Mouse (Mus musculus) CH12.LX (cell line): ENCODE measurements at regions not wholly inside any gene's neighbourhood (a gene's known extent, or its start where the extent isn't known, plus 50 kb on each side); places are given as distances from the start of the nearest gene placed in this dataset.

Experiments used
- BHLHE40 ChIP-seq: IDR thresholded peaks from 2 replicates; pipeline ENCODE4 v1.6.1; 2011; ENCODE audit warnings: mild to moderate bottlenecking, low read depth, low read length, improper control_type of control experiment
- CHD1 ChIP-seq: IDR thresholded peaks from 2 replicates; pipeline ENCODE4 v1.6.1; 2012; ENCODE audit warnings: low read depth, low read length, improper control_type of control experiment, inconsistent platforms
- CTCF ChIP-seq, 2 experiments: IDR thresholded peaks in 1 of 2; conservative IDR thresholded peaks in 1 of 2; 2 replicates each; pipeline ENCODE4 v1.5.1; 2011 to 2012; ENCODE audit warnings: low read depth in 2 of 2, low read length in 2 of 2, improper control_type of control experiment in 1 of 2, inconsistent platforms in 1 of 2, mild to moderate bottlenecking in 1 of 2, moderate library complexity in 1 of 2
- EP300 ChIP-seq: IDR thresholded peaks from 2 replicates; pipeline ENCODE4 v1.6.1; 2011; ENCODE audit warnings: low read length, improper control_type of control experiment
- MEF2A ChIP-seq: IDR thresholded peaks from 2 replicates; pipeline ENCODE4 v1.6.1; 2014; ENCODE audit warnings: low read depth, mild to moderate bottlenecking, inconsistent platforms, low read length, improper control_type of control experiment, borderline replicate concordance
- POLR2A ChIP-seq: IDR thresholded peaks from 2 replicates; pipeline ENCODE4 v1.6.1; 2011; ENCODE audit warnings: low read depth, mild to moderate bottlenecking, improper control_type of control experiment, low read length
- RCOR1 ChIP-seq: conservative IDR thresholded peaks from 2 replicates; pipeline ENCODE4 v1.6.1; 2012; ENCODE audit warnings: low read depth, mild to moderate bottlenecking, inconsistent platforms, low read length, improper control_type of control experiment
- TCF12 ChIP-seq: IDR thresholded peaks from 2 replicates; pipeline ENCODE4 v1.6.1; 2014; ENCODE audit warnings: low read depth, mild to moderate bottlenecking, inconsistent platforms, low read length, improper control_type of control experiment
- USF1 ChIP-seq: IDR thresholded peaks from 2 replicates; pipeline ENCODE4 v1.6.1; 2014; ENCODE audit warnings: low read depth, mild to moderate bottlenecking, inconsistent platforms, low read length, improper control_type of control experiment

DNA sequence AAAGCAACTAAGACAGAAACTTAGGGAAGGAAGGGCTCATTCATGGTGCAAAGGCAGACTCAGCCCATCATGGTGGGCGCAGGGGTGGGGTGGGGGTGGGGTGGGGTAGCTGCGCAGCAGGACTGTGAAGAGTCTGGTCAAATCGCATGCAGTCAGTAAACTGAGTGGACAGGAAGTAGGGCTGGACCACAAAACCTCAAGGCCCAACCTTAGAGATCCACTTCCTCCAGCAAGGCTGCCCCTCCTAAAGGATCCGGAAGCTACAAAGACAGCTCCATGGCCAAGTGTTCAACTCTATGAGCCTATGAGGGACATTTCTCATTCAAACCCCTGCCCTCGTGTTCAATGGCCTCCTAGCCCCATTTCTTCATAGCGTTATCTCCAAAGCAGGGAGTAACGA, 292.6 kb upstream of the Stt3b start:
- no peak for TF ChIP-seq POLR2A
- no peak for TF ChIP-seq CTCF (conservative IDR thresholded peaks at IDR 0.05 in 1 of 2, IDR thresholded peaks at IDR 0.05 in 1 of 2; ENCODE audit: low read depth in 2 of 2, low read length in 2 of 2)
- no peak for TF ChIP-seq RCOR1
- no peak for TF ChIP-seq BHLHE40
- TF ChIP-seq TCF12 = no peak
- TF ChIP-seq CHD1 = no peak
- no peak for TF ChIP-seq MEF2A
- no peak for TF ChIP-seq EP300
- TF ChIP-seq USF1 = no peak
